Mouse (Mus musculus) gastrocnemius, postnatal 25 days (tissue): ENCODE results near the gene Lrwd1. TPM values are rescaled to one million over a fixed set of nuclear protein-coding genes. Genes with fewer than 3 reads are reported as not detected.
A peak's percentile ranks its signal among the peaks of the same experiment; 100 is the strongest.

ENCODE experiments used
- DNase-seq: peaks from one replicate; pipeline ENCODE4 v3.0.0; 2022
- microRNA-seq, 2 experiments: library from miRNA; unstranded; fragments of <30 nt; microRNA quantifications; one replicate each; pipeline ENCODE4 v1.2.0; 2021; ENCODE audit warnings: borderline replicate concordance in 2 of 2
- total RNA-seq, 2 experiments: library from RNA; stranded (reverse); gene quantifications; 1 replicate in 1 of 2; 2 replicates in 1 of 2; pipeline ENCODE4 v1.2.3; 2021

Gene Lrwd1
- total RNA-seq, 2 experiments from 2014 or later = 3.2 to 3.8 TPM

GRCm38 (mm10) chr5:136091927-136092326 is 43.9 kb downstream of the Lrwd1 start:
- DNase-seq = peak; percentile 65

- DNase-seq = no peak
These were observed 46.9 kb downstream of the Lrwd1 start for GRCm38 (mm10) chr5:136088821-136089575.

GRCm38 (mm10) chr5:136086290-136086689 is 49.6 kb downstream of the Lrwd1 start:
- DNase-seq = peak; percentile 56

- peak; percentile 63 for DNase-seq
These were observed 50.8 kb downstream of the Lrwd1 start for GRCm38 (mm10) chr5:136084891-136085651.

GRCm38 (mm10) chr5:136084144-136084881 is 51.6 kb downstream of the Lrwd1 start:
- DNase-seq = no peak

GRCm38 (mm10) chr5:136083669-136084107 is 52.2 kb downstream of the Lrwd1 start, which contains the start of gene Rasa4:
Gene Rasa4, plus strand, starts transcription at chr5:136083916.
- peak; percentile 96 for DNase-seq

- no peak for DNase-seq
These were observed 53.5 kb downstream of the Lrwd1 start for GRCm38 (mm10) chr5:136082345-136082744.

- DNase-seq = no peak
These were observed 57.7 kb downstream of the Lrwd1 start for GRCm38 (mm10) chr5:136078136-136078535.

- DNase-seq = no peak
These were observed 58.8 kb downstream of the Lrwd1 start for GRCm38 (mm10) chr5:136077001-136077550.

- DNase-seq = no peak
These were observed 59.6 kb downstream of the Lrwd1 start for GRCm38 (mm10) chr5:136076284-136076683.

- DNase-seq = no peak
These were observed 60.8 kb downstream of the Lrwd1 start for GRCm38 (mm10) chr5:136075076-136075475.

- no peak for DNase-seq
These were observed 62.3 kb downstream of the Lrwd1 start for GRCm38 (mm10) chr5:136073526-136073925.

GRCm38 (mm10) chr5:136073051-136073450 is 62.8 kb downstream of the Lrwd1 start:
- no peak for DNase-seq

Small RNA genes within 50 kb of the gene (microRNA-seq; reads per million reads assigned to microRNA genes)
- gene Mir7035 = 6.4 to 6.6 reads per million in 2 experiments

Other genes starting within 250 kb of the Lrwd1 start
- 100 to 1,000 TPM; 290 to 454 TPM for gene Hspb1, start 248.2 kb downstream of the Lrwd1 start, total RNA-seq
- gene Ywhag, start 201.5 kb downstream of the Lrwd1 start, total RNA-seq = 100 to 1,000 TPM; 282 to 288 TPM
- gene Ssc4d, start 161.5 kb downstream of the Lrwd1 start, total RNA-seq = 1 to 10 TPM in 1 of 2 experiments, under 1 TPM in 1; 0.67 to 1.2 TPM
- not detected for gene Zp3, start 156.0 kb downstream of the Lrwd1 start, total RNA-seq
- gene Dtx2, start 141.3 kb downstream of the Lrwd1 start, total RNA-seq = 1 to 10 TPM; 5.9 to 7.3 TPM
- gene Upk3b, start 97.6 kb downstream of the Lrwd1 start, total RNA-seq = under 1 TPM in 1 of 2 experiments, not detected in 1; 0.11 TPM
- not detected for gene Upk3bl, start 81.6 kb downstream of the Lrwd1 start, total RNA-seq
- 10 to 100 TPM; 23.6 to 26.4 TPM for gene Rasa4, start 52.2 kb downstream of the Lrwd1 start, total RNA-seq
- gene Polr2j, start 19.4 kb downstream of the Lrwd1 start, total RNA-seq = 10 to 100 TPM; 55.1 to 58.7 TPM
- gene Alkbh4, start 72 bp upstream of the Lrwd1 start, total RNA-seq = 1 to 10 TPM; 3.9 to 4.4 TPM
- gene Orai2, start 34.6 kb upstream of the Lrwd1 start, total RNA-seq = 1 to 10 TPM; 1.5 to 1.6 TPM
- 10 to 100 TPM; 19.5 to 21.6 TPM for gene Prkrip1, start 62.9 kb upstream of the Lrwd1 start, total RNA-seq
- 1 to 10 TPM; 2.8 to 6.1 TPM for gene Sh2b2, start 110.5 kb upstream of the Lrwd1 start, total RNA-seq